Mouse (Mus musculus): ENCODE data around the gene Apoc3. TPM values are rescaled to one million over a fixed set of nuclear protein-coding genes. Genes with fewer than 3 reads are reported as not detected.

The Apoc3 gene
- not detected for total RNA-seq (2021)

DNA sequence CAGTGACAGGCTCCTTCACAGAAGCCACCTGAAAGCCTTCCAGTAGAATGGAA lies at the start of gene Apoc3:
Gene Apoc3, minus strand, starts transcription at position 41 of the 53 bp plus-strand sequence.
- no peak for DNase-seq

DNA sequence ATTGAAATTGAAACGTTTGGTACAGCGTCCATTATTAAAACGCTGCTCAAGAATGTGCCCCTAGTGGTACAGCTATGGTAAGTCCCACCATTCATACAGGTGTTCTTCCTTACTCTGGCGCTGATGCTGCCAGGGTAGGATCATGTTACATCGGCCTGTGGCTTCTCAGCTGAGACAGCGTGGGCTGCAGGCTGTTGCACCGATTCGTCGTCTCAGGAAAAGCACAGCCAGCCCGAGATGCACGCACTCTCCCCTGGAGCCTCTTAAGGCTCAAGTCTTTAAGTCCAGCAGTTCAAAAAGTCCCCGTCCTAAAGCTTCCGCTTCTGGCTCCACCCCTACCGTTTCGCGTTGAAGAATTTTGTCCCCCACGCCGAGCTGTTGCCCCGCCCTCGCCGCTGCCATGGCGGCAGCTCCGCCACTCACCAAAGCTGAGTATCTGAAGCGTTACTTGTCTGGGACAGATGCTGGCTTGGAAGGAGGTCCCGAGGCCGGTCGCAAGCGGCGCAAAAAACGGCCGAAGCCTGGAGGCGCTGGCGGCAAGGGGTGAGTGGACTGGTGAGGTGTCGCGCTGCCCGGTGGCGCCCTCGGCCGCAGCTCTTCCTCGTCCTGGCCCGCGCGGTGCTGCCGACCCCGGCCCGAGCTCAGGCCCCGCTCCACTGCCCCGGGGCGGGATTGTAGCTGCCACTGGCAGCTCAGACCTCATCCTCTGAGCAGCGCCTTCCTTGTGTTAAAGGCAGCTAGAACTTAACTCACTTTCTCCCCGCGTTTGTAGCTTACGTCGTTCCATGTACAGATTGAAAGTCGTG lies 47.4 kb upstream of the Apoc3 start, which contains the start of gene Bud13:
Gene Bud13, plus strand, starts transcription at position 378 of the 806 bp plus-strand sequence.
- peak; percentile 98 for DNase-seq

DNA sequence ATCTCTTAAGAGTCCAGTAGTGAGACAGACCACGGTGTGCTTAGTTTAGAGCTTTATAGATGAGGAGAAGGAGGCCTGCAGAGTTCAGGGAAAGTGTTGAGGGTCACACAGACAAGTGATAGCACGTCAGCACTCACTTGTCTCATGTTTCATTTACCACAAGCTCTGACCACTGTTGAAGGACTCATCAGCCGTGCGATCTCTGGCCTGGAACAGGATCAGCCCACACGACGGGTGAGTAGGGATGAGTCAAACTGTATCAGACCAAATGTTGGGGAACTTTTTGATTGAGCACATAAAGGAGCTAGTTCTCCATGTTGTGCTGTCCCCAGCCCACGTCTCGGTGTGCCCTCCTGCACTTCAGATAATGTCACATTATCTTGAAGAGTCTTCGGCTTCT lies 39.1 kb upstream of the Apoc3 start:
- DNase-seq = no peak

DNA sequence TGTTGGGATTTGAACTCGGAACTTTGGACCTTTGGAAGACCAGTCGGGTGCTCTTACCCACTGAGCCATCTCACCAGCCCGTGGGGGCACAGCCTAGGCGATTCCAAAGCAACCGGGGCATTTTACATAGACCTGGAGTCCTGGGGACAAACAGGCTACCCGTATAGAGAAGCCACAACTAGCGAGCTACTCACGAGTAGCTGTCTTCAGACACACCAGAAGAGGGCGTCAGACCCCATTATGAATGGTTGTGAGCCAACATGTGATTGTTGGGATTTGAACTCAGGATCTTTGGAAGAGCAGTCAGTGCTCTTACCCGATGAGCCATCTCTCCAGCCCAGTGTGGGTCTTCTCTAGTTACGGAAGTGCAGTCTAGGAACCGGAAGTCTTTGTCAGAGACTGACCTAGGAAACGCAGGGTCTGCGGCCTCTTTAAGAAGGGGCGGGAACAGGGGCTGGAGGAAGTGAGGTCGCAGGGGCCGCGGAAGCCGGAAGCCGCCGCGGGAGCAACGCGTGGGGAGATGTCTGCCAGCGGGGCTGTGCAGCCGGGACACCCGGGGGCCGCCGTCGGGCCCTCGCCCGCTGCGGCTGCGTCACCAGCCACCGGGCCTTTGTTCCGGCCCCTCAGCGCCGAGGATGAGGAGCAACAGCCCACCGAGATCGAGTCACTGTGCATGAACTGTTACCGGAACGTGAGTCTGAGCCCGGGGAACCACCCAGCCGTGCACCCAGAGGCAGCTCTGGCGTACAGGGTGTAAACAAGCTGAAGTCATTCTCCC lies 37.4 kb upstream of the Apoc3 start, which contains the start of gene Zpr1:
Gene Zpr1, plus strand, starts transcription at position 388 of the 778 bp plus-strand sequence.
- DNase-seq = peak; percentile 89

DNA sequence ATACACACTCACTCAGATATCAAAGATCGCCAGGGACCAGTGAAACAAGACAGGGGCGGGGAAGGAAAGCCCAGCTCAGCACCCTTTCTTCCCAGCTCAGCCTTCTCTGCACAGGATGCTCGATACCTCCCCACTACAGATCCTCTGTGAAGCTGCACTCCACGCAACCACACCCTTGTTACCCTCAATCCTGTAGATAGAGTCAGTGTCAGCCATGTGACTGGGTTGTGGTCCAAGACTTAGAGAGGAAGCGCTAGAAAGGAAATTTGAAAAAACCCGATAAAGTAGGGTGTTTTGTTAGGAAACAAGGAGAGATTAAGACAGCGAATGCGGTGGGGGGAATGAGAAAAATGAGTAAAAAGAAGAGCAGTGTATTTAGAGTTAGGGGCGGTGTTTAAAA lies 36.6 kb upstream of the Apoc3 start:
- no peak for DNase-seq

DNA sequence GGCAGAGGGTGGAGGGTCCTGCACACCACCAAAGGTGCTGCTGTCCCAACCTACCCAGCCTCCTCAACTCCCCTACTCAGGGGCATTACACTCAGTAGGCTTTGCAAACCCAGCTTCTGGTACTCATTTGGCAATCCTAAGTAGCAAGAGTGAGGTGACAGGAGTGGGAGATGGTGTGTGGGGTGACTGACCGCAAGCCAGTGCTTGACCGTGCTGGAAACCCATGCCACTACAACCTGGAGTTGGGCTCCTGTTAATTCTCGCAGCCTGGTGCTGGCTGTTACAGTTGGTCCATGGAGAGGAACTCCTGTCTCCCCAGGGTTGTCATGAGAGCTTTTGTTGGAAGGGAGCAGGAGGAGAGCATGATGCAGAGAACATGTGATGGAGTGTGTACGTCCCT lies 35.3 kb upstream of the Apoc3 start:
- no peak for DNase-seq

DNA sequence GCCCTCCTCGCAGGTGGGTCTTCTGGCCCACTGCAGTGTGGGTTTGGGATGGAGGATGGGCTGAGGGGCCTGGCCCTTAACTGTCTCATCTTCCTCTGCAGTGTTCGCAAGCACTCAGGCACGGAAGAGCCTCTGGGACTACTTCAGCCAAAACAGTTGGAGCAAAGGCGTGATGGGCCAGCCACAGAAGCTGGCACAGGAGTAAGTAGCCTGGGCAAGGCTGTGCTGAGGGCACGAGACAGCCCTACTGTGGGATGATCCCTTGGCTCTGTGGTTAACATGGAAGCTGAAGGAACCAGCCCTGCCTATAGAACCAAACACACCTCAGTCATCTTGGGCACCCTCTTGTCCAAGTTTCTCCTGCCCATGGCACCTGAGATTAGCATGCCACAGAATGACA lies 33.7 kb upstream of the Apoc3 start:
- DNase-seq = no peak

DNA sequence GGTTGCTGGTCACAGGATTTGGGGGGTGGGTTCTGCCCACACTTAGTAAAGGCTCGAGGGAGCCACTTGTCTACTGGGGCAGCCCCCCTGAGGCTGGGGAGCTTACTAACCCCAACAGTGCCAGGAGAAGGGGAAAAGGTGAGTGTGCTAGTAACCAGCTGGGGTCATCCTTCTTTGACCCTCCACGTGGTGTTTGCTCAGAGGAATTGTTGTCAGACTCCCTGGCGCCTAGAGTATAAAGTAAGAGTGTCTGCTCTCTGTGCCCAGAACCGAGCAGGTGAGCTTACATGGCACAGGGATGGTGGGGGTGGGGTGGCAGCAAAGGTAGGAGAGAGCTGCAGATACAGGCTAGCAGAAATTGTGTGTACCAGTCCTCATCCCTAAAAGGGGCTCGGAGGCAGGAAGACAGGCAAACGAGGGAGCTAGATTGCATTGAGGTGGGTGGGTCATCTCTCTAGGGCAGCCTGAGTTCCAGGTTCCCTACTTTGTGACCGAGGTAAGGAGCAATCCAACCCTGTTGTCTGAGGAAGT lies 33.0 kb upstream of the Apoc3 start, which contains the start of gene Apoa5:
Gene Apoa5, plus strand, starts transcription at position 291 of the 531 bp plus-strand sequence.
- DNase-seq = no peak

DNA sequence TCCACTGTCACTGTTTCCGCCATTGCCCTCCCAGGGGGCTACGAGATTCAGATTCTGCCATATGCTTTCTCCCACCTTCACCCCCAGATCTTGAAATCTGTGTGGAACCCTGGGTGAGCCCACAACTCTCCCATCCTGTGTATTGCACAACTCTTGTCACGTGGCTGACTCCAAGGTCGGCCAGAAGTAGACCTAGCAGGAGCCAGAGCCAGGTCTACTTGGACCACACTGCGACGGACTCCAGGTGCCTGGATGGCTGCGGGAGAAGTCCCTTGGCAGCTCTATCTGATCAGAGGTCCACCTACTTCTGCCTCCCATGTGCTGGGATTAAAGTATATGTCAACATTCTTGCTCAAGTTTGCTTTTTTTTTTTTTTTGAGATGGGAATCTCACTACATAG lies 25.7 kb upstream of the Apoc3 start:
- no peak for DNase-seq

DNA sequence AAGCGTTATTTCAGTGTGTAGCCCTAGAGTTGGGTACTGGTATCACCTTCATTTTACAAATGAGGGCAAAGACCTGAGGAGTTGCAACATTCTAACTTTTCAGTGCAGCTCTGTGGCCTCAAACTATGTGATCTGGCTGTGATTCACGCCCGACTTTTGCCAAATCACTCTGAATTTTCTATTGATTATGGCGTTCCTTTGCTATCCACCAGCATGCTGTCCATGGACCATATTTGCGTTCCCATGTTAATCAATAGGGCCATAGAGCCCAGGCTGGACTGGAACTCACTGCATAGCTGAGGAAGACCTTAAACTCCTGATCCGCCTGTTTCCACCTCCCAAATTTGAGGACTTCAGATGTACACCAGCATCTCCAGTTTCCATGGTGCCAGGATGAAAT lies 23.7 kb upstream of the Apoc3 start:
- no peak for DNase-seq

DNA sequence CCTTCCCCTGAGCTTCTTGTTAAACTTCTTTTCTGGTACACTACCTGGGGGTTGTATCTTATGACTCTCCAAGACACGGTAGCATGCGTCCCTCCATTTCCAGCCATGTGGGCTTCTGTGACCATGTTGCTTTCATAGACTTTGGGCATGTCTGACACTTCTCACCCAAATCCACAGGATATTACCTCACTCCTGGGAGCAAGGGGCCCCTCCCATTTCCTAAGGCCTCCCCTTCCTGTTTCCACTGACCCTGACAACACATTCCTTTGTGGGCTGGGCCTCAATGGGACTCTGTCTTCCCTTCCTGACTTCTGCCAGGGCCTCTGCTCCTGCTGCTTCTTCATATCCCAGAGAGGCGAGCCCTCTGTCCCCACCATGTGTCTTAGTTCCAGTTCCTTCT lies 22.1 kb upstream of the Apoc3 start:
- peak; percentile 35 for DNase-seq

DNA sequence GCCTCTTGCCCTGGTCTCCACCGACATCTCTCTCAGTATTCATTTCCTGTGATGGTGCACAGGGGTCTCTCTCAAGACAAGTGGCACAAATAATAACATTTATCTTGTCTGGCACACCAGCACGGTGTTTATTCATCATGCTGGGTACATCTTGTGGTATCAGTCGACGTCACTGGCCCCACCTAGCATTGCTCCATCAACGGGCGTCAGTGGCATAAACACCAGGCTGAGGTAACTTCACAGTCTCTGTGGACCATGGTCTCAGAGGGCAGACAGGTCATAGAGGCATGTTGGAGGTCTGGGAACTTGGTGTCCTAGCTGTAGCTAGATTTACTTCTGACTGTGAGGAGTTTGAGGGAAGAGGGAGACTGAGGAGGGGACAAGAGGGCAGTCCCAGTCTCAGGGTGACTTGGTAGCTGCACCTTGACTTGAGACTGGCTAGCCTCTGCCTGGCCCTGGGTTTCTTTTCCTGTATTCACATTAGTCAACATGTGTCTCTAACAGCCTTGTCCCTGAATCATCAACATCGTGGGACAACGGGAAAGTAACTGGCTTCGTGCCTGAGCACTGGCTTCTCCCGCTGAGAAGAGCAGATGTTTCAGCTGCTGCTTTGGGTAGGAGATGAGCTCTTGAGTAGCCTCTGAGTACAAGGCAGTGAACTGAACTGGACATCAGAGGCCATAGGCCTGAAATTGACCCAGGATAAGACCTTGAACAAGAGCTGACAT lies 21.4 kb upstream of the Apoc3 start:
- DNase-seq = no peak

DNA sequence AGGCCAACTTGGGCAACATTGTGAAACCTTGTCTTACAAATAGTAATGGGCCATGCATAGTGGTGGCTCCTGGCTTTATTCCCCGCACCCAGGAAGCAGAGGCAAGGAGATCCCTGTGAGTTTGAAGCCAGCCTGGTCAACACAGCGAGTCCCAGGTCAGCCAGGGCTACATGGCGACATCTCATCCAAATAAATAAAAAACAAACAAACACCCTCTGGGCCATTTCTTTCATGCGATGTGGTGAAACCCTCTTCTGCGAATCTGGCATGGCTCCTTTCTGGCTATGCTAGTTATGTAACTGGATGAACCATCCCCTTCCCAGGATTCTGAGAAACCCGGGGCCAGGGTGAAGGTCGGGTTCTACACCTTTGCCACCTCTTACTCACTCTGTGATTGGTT lies 20.7 kb upstream of the Apoc3 start:
- DNase-seq = no peak

DNA sequence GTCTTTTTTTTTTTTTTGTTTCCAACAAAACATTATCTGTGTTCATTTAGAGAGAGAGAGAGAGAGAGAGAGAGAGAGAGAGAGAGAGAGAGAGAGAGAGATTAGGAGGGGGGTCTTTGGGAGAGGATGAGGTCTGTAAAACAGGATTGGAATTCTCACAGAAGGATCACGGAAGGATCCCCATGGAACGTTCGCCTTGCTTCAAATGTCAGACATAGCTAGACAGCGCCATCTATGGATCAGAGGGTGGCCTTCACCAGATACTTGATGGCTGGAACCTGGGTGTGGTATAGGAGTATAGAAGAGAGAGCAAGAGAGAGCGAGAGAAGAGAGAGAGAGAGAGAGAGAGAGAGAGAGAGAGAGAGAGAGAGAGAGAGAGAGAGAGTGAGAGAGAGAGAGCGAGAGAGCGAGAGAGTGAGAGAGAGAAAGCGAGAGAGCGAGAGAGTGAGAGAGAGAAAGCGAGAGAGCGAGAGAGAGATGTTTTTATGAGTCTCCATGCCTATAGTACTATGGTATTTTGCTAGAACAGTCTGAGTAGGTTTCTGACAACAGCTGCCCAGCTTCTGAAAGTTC lies 11.4 kb upstream of the Apoc3 start:
- DNase-seq = peak; percentile 78

DNA sequence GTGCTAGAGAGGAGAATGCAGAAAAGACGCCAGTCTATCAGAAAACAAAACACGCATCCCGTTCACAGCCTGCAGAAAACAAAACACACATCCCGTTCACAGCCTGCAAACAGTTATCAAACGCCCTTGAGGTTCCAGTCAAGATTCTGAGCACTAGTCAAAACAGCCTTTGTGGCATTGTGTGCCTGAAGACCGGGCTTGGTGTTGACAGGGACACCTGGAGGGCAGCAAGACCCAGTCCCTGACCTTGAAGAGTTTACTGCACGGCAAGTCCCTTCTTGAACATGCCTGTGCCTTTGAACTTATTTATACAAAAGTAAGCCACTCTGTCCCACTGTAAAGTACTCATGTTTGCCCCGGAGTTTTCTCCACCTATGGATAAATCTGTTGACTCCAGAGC lies 8.1 kb upstream of the Apoc3 start:
- DNase-seq = no peak

DNA sequence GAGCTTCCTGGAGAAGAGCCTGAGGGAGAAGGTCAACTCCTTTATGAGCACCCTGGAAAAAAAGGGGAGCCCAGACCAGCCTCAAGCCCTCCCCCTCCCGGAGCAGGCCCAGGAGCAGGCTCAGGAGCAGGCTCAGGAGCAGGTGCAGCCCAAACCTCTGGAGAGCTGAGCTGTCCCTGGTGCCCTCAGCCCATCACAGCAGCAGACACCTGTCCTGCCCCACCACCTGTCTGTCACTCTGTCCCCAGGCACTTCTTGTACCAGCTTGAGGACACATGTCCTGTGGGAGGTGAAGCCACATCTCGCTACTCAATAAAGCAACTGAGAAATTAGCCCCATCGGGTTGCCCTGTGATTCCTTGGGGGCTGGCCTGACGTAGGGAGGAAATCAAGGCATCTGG lies 7.7 kb upstream of the Apoc3 start:
- DNase-seq = no peak

DNA sequence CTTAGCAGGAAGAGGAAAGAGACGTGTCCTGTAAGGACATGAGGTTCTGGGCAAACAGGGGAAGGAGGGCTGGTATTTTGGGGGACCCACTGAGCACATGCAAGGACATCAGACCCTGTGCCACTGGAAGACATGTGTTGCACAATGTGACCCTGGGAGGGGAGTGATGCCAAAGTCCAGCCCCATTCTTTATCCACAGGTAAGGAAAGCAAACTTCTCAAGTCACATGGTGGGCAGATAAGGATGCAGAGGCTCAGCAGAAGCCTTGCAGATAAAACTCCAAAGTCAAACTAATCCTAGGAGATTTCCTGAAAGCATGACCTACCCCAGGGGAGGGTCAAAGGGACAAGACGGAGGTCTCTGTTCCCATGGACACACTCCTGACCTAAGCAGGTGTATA lies 6.4 kb upstream of the Apoc3 start:
- no peak for DNase-seq

DNA sequence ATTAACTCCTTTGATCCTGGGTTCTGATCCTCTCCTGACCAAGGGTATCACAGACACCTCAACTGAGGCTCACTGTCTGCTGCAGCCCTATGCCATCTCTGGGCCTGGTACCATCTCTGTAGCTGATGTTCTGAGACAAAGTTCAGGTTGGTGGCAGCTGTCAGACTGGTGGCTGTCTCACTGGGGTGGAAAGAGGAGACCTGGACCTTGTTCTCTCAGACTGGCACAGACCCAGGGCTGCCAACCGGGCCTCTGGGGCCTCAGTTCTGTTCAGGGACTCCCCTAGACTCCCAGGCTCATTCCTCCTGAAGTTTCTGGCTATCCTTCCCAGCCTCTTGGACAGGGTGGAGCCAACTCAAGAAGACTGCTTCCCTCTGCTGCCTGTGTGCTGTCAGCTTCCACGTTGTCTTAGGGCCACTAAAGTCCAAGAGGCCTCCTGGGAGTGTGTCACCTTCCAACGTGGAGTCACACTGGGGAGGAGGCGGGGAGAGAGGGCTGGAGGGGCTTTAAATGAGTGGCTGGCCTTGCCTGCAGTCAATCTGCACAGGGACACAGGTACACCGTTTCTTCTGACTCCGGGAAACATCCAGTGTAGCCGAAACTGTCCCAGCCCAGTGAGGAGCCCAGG lies 5.2 kb upstream of the Apoc3 start, which contains the start of gene Apoa4:
Gene Apoa4, plus strand, starts transcription at position 171 of the 628 bp plus-strand sequence.
- no peak for DNase-seq

DNA sequence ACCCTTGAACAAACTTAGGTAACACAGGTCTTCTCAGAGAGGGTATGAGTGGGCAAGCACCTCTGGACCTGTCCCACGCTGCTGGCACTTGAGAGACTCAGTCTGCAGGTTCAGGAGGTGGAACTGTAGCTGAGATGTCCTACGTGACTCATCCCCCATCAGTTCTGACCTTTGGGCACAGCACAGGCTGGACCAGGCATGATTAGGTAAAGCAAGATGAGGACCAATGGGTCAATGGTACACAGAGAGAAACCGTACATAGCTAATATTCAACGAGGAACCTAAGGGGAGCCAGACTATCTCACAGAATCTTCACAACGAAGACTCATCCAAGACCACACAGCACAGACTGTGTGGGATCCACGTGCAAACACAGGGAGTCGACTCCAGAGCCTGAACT lies 3.4 kb upstream of the Apoc3 start:
- no peak for DNase-seq

DNA sequence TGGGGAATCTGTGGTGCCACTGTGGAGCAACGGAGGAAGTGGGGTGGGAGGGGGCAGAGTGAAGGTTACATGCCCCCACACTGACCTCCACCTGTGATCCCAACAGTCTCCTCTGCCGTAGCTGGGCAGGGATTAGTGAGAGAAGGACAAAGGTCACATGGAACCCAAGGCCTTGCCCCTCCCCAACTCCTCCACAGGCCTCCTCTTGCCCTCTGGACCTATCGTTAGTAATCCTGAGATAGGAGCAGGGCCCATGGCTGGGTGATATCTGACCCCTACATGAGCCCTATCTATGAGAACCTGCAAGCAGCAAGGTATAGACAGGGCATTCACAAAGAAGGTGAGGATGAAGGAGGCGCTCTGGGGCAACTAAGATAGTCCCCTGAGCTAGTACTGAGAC lies 213 bp upstream of the Apoc3 start:
- DNase-seq = no peak

DNA sequence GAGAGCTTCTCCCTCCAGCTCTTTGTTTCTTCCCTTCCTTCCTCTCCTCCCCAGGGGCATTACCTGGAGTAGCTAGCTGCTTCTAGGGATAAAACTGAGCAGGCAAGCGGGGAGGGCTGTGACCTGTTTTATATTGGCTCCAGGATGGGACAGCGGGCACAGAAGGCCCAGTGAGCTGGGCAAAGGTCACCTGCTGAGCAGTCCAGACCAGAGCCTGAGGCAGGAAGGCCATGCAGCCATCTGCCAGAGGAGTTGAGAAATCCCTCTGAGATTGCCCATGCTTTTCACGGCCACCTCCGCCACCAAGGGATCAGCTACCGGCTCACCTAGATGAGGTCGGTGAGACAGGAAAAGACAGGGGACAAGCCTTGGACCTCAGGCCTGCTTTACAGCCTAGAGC lies 240 bp downstream of the Apoc3 start:
- DNase-seq = no peak

DNA sequence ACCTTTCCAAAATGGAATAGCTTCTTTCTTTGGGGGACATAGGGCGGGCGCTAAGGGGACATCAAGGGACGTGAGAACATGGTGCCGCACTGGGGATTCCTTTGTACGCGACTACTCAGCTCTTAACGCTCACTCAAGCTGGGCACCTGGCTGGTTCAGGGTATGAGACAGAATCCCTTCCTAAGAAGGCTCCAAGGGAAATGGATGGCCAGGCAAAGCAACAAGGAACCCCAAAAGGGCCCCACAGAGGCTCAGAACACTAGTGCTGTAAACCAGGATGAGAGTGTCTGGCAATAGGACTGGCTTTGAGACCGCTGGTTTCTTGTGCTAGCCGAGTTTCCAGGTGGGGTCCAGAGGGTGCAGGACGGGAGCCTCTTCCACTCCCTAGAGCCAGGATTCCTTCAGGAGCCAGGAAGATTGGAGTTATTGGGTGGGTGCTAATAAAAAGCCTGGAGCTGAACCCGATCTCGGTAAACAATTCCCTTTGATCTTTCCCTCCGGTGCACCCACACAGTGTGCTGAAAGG lies 4.9 kb downstream of the Apoc3 start:
- DNase-seq = no peak

All from heart, postnatal 4 days (tissue).